Mouse (Mus musculus): ENCODE measurements around the gene Syk. TPM values are rescaled to one million over a fixed set of nuclear protein-coding genes. Genes with fewer than 3 reads are reported as not detected.

Syk gene
- polyA plus RNA-seq, 1 experiment from 2014 or later: 5.0 TPM

DNA sequence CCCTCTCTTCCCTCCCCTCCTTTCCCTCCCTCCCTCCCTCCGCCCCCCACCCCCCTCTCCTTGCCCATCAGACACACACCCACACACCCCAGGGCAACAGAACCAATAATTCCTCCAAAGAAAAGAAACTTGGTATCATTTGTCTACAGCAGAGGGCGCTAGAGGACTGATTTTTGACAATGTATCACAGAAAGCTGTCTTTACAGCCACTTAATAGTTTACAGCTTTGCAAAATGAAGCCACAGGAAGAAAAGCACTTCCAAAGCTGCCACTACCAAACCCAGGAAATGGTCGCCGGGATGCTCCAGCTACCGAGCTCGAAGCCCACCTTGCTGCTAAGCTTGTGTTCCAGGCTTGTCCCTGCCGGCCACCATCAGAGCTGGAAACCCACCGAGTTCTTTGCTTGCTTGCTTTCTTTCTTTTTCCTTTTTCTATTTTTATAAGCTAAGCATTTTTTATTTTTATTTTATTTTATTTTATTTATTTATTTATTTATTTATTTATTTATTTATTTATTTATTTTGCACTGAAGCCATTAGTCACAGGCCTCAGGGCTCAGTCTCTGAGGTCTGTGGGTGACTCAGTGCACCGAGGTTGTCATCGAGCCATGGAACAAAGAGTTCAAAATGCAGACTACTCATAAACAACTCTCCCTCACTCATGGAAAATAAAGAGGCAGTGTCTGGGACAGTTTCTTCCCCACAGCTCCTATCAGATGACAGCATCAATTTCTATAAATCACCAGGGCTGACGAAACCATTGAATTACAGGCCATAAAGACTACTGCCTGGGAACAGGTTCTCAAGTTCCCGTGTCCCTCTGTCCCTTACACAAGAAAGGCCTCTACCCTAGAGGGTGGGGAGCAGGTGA lies 68.6 kb downstream of the Syk start:
- ATAC-seq (ENCODE audit: low read depth): no peak
- no peak overlapping the region for H3K27ac ChIP-seq (ENCODE audit: low read length)
- H3K4me2 ChIP-seq (ENCODE audit: low read depth, low read length): no peak overlapping the region

GRCm38 (mm10) chr13:52652253-52652628 lies 69.3 kb downstream of the Syk start:
- Histone ChIP-seq H3K9ac (ENCODE audit: low read length) (no peak overlapping the region), H3K9me3 (ENCODE audit: control insufficient read depth, low read length) (no peaks in the 10 kb centered on the region), H3K4me2 (ENCODE audit: low read depth, low read length) (no peak overlapping the region), H3K27ac (ENCODE audit: low read length) (no peak overlapping the region), H3K27me3 (ENCODE audit: control insufficient read depth, insufficient read depth, low read depth, low read length) (peaks cover 3% of the 10 kb centered on the region; the same call in 1 of the 2 replicates), H3K4me3 (ENCODE audit: low read length) (no peak overlapping the region), H3K36me3 (ENCODE audit: control insufficient read depth, insufficient read depth, low read length) (no peaks in the 10 kb centered on the region), H3K4me1 (replicated peaks; ENCODE audit: control insufficient read depth, insufficient read depth, low read length) (no peaks in the 10 kb centered on the region)
- ATAC-seq (ENCODE audit: low read depth): no peak
- WGBS: 88% methylated on average over 8 of the region's 8 CpGs

More for the DNA sequence above, 68.6 kb downstream of the Syk start:
- 43% methylated on average over 11 of the region's 12 CpGs for WGBS
- H3K9ac ChIP-seq (ENCODE audit: low read length): no peak overlapping the region
- H3K27me3 ChIP-seq (ENCODE audit: control insufficient read depth, insufficient read depth, low read depth, low read length): peaks cover 3% of the 10 kb centered on the region; the same call in 1 of the 2 replicates
- no peaks in the 10 kb centered on the region for H3K4me1 ChIP-seq (replicated peaks; ENCODE audit: control insufficient read depth, insufficient read depth, low read length)
- H3K36me3 ChIP-seq (ENCODE audit: control insufficient read depth, insufficient read depth, low read length): no peaks in the 10 kb centered on the region
- no peak overlapping the region for H3K4me3 ChIP-seq (ENCODE audit: low read length)
- H3K9me3 ChIP-seq (ENCODE audit: control insufficient read depth, low read length): no peaks in the 10 kb centered on the region

DNA sequence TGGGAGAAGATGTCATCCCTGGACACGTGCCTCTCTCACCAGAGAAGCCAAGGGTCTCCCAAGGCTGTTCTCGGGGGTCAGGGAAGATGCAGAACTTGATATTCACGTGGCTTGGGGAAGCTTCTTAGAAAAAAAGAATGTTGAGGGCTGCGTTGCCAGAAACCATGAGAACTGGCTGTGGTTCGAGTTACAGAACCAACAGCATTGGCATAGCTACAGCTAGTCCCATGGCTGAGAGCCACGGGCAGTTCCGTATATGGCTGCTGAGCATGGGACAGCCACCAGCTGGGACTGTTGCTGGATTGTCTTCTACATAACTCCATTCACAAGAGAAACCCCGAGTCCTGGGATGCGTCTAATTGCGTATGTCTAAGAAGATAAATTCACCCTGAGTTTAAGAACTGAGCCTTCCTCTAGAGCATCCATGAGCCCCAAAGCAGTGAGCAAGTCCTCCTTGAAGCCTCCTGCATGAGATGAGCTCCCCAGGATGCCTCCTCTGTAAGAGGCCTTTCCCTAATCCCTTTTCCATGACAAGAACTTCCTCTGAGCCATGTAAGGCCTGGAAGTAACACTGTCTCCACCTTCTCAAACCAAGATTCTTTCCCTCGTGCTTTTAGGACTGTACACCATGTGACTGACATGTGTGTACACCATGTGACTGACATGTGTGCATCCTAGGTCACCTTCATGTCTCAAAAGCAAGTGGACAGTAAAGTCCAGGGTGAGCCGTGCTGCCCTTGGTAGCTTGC lies 71.3 kb downstream of the Syk start:
- H3K9me3 ChIP-seq (ENCODE audit: control insufficient read depth, low read length): no peaks in the 10 kb centered on the region
- H3K4me1 ChIP-seq (replicated peaks; ENCODE audit: control insufficient read depth, insufficient read depth, low read length): 0 out of 2 replicates have a peak, but pooled peaks cover 2% of the 10 kb centered on the region
- H3K36me3 ChIP-seq (ENCODE audit: control insufficient read depth, insufficient read depth, low read length): no peaks in the 10 kb centered on the region
- no peak overlapping the region for H3K4me2 ChIP-seq (ENCODE audit: low read depth, low read length)
- no peak overlapping the region for H3K27ac ChIP-seq (ENCODE audit: low read length)
- 51% methylated on average over 12 of the region's 12 CpGs for WGBS
- no peak overlapping the region for H3K4me3 ChIP-seq (ENCODE audit: low read length)
- no peak overlapping the region for H3K9ac ChIP-seq (ENCODE audit: low read length)
- peak; percentile 48; the same call in 1 of the 2 replicates for ATAC-seq (ENCODE audit: low read depth)
- H3K27me3 ChIP-seq (ENCODE audit: control insufficient read depth, insufficient read depth, low read depth, low read length): peaks cover 3% of the 10 kb centered on the region; the same call in 1 of the 2 replicates

DNA sequence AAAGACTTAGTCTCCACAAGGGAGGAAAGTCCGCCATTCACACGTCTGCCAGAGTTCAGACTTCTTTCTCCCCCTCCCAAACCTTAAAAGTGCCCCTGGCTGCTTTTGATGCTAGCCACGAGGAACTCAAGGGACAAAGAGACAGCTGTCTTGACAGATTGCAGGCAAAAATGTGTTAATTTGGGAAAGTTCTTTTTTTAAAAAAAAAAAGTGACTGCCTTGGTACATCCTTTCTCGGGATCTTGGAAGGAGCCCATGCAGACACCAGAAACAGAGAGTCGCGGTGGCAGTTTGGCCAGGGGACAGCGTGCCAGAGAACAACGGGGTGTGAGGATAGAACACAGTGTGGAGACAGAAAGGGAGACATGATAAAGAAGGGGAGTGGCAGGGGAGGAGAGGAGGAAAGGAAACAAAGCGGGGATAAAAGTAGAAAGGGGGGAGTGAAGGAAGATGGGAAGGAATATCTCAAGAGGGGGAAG lies 71.9 kb downstream of the Syk start:
- Histone ChIP-seq H3K4me2 (ENCODE audit: low read depth, low read length) (no peak overlapping the region), H3K9ac (ENCODE audit: low read length) (no peak overlapping the region), H3K36me3 (ENCODE audit: control insufficient read depth, insufficient read depth, low read length) (no peaks in the 10 kb centered on the region), H3K4me1 (replicated peaks; ENCODE audit: control insufficient read depth, insufficient read depth, low read length) (0 out of 2 replicates have a peak, but pooled peaks cover 2% of the 10 kb centered on the region), H3K27ac (ENCODE audit: low read length) (no peak overlapping the region), H3K27me3 (ENCODE audit: control insufficient read depth, insufficient read depth, low read depth, low read length) (peaks cover 3% of the 10 kb centered on the region; the same call in 1 of the 2 replicates), H3K4me3 (ENCODE audit: low read length) (no peak overlapping the region), H3K9me3 (ENCODE audit: control insufficient read depth, low read length) (no peaks in the 10 kb centered on the region)
- no peak for ATAC-seq (ENCODE audit: low read depth)
- 30% methylated on average over 9 of the region's 9 CpGs for WGBS

GRCm38 (mm10) chr13:52657966-52658365 lies 75.0 kb downstream of the Syk start:
- 0 out of 2 replicates have a peak, but pooled peaks have one; percentile 1 for ATAC-seq (ENCODE audit: low read depth)
- Histone ChIP-seq H3K36me3 (ENCODE audit: control insufficient read depth, insufficient read depth, low read length) (no peaks in the 10 kb centered on the region), H3K9me3 (ENCODE audit: control insufficient read depth, low read length) (no peaks in the 10 kb centered on the region), H3K4me3 (ENCODE audit: low read length) (no peak overlapping the region), H3K4me1 (replicated peaks; ENCODE audit: control insufficient read depth, insufficient read depth, low read length) (0 out of 2 replicates have a peak, but pooled peaks cover 2% of the 10 kb centered on the region), H3K27ac (ENCODE audit: low read length) (no peak overlapping the region), H3K4me2 (ENCODE audit: low read depth, low read length) (no peak overlapping the region), H3K27me3 (ENCODE audit: control insufficient read depth, insufficient read depth, low read depth, low read length) (peaks cover 3% of the 10 kb centered on the region; the same call in 1 of the 2 replicates), H3K9ac (ENCODE audit: low read length) (no peak overlapping the region)
- 69% methylated on average over 7 of the region's 7 CpGs for WGBS

DNA sequence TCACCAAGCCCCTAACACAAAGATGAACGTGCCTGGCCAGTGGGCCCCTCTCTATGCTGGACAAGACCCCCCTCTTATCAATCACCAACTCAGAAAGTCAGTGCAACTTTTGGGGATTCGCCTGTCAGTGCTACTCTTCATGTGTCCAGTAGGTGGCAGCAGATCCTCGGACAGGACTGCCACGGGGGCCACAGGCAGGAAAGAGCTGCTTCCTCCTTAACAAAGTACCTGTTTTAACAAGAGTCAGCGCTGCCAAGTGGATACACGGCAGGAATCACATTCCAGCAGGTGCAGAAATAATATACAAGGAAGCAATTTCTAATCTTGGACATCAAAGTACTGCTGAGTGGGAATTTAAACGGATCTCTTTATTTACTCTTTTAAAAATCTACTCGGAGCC lies 75.5 kb downstream of the Syk start:
- Histone ChIP-seq H3K4me1 (replicated peaks; ENCODE audit: control insufficient read depth, insufficient read depth, low read length) (0 out of 2 replicates have a peak, but pooled peaks cover 2% of the 10 kb centered on the region), H3K9ac (ENCODE audit: low read length) (no peak overlapping the region), H3K27me3 (ENCODE audit: control insufficient read depth, insufficient read depth, low read depth, low read length) (peaks cover 3% of the 10 kb centered on the region; the same call in 1 of the 2 replicates), H3K27ac (ENCODE audit: low read length) (no peak overlapping the region), H3K4me2 (ENCODE audit: low read depth, low read length) (peak overlapping the region; percentile 5; the same call in 1 of the 2 replicates), H3K9me3 (ENCODE audit: control insufficient read depth, low read length) (no peaks in the 10 kb centered on the region), H3K36me3 (ENCODE audit: control insufficient read depth, insufficient read depth, low read length) (no peaks in the 10 kb centered on the region), H3K4me3 (ENCODE audit: low read length) (no peak overlapping the region)
- peak; percentile 80; the same call in 1 of the 2 replicates for ATAC-seq (ENCODE audit: low read depth)
- WGBS: 4% methylated on average over 8 of the region's 8 CpGs

GRCm38 (mm10) chr13:52659171-52659665 lies 76.2 kb downstream of the Syk start:
- WGBS: 71% methylated on average over 11 of the region's 11 CpGs
- Histone ChIP-seq H3K27ac (ENCODE audit: low read length) (no peak overlapping the region), H3K36me3 (ENCODE audit: control insufficient read depth, insufficient read depth, low read length) (no peaks in the 10 kb centered on the region), H3K4me3 (ENCODE audit: low read length) (no peak overlapping the region), H3K9ac (ENCODE audit: low read length) (no peak overlapping the region), H3K9me3 (ENCODE audit: control insufficient read depth, low read length) (no peaks in the 10 kb centered on the region), H3K27me3 (ENCODE audit: control insufficient read depth, insufficient read depth, low read depth, low read length) (peaks cover 3% of the 10 kb centered on the region; the same call in 1 of the 2 replicates), H3K4me2 (ENCODE audit: low read depth, low read length) (no peak overlapping the region), H3K4me1 (replicated peaks; ENCODE audit: control insufficient read depth, insufficient read depth, low read length) (0 out of 2 replicates have a peak, but pooled peaks cover 2% of the 10 kb centered on the region)
- ATAC-seq (ENCODE audit: low read depth): no peak

GRCm38 (mm10) chr13:52669889-52670288 lies 86.9 kb downstream of the Syk start:
- ATAC-seq (ENCODE audit: low read depth): no peak
- no peaks in the 10 kb centered on the region for H3K36me3 ChIP-seq (ENCODE audit: control insufficient read depth, insufficient read depth, low read length)
- no peak overlapping the region for H3K9ac ChIP-seq (ENCODE audit: low read length)
- 59% methylated on average over 3 of the region's 3 CpGs for WGBS
- no peak overlapping the region for H3K4me2 ChIP-seq (ENCODE audit: low read depth, low read length)
- no peaks in the 10 kb centered on the region for H3K4me1 ChIP-seq (replicated peaks; ENCODE audit: control insufficient read depth, insufficient read depth, low read length)
- no peak overlapping the region for H3K27ac ChIP-seq (ENCODE audit: low read length)
- no peak overlapping the region for H3K4me3 ChIP-seq (ENCODE audit: low read length)
- no peaks in the 10 kb centered on the region for H3K9me3 ChIP-seq (ENCODE audit: control insufficient read depth, low read length)
- no peaks in the 10 kb centered on the region for H3K27me3 ChIP-seq (ENCODE audit: control insufficient read depth, insufficient read depth, low read depth, low read length)

DNA sequence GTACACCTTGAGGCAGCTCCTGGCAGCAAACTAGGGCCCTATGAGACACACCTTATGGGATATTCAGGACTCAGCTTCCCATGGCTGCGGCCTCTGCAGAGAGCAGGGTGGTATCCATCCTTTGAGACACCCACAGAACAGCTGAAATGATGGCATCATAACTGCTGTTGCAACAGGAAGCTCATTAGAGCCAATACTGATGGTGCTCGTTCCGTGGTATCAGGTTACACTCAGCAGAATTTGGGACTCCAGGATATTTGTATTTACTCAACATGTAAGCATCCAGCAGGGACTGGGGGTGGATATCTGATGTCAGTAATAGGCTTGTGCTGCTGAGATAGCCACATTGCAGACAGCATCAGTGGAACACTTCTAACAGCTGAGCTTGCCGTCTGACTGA lies 90.3 kb downstream of the Syk start:
- peak; percentile 68 for ATAC-seq (ENCODE audit: low read depth)
- Histone ChIP-seq H3K9ac (ENCODE audit: low read length) (no peak overlapping the region), H3K27ac (ENCODE audit: low read length) (no peak overlapping the region), H3K9me3 (ENCODE audit: control insufficient read depth, low read length) (no peaks in the 10 kb centered on the region), H3K36me3 (ENCODE audit: control insufficient read depth, insufficient read depth, low read length) (no peaks in the 10 kb centered on the region), H3K4me1 (replicated peaks; ENCODE audit: control insufficient read depth, insufficient read depth, low read length) (no peaks in the 10 kb centered on the region), H3K27me3 (ENCODE audit: control insufficient read depth, insufficient read depth, low read depth, low read length) (no peaks in the 10 kb centered on the region), H3K4me2 (ENCODE audit: low read depth, low read length) (no peak overlapping the region), H3K4me3 (ENCODE audit: low read length) (no peak overlapping the region)
- 39% methylated on average over 4 of the region's 4 CpGs for WGBS

Measured in lung, embryonic 16.5 days (tissue).